Mouse (Mus musculus) left cerebral cortex, adult 8-10 months (tissue): Measurements from ENCODE around the gene C1ql3. TPM values are rescaled to one million over a fixed set of nuclear protein-coding genes. Genes with fewer than 3 reads are reported as not detected.

Experiments used
- DNase-seq, 2 experiments: peaks; one replicate each; pipeline ENCODE4 v3.0.0; 2022; ENCODE audit warnings: low spot score in 2 of 2
- total RNA-seq, 4 experiments: library from RNA; stranded (reverse); gene quantifications; 2 replicates each; pipeline ENCODE4 v1.2.4; 2022

Gene C1ql3
- 100 to 1,000 TPM in 2 of 4 experiments, 10 to 100 TPM in 2; 93.2 to 106 (median 99.1) TPM for total RNA-seq

DNA sequence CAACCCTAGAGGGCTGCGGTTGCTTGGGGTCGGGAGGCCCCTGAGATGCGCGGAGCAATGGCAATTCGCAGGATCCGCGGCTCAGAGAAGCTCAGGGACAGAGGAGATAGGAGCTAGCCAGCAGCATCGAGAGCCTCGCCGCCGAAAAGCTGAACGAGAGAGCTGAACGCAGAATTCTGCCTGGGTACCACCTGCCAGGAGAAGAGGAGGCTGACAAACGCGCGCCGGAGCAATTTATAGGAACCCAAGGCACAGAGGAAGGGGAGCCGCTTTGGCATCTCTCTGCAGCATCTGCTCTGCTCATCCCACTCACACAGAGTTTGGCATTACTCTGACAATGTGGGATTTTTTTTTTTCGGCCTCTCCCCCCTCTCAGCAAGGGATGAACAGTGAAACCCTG, at the start of gene C1ql3:
Gene C1ql3 (minus strand): TSS at position 335 of the 400 bp plus-strand sequence.
- DNase-seq, result peak; percentile 57 to 90

DNA sequence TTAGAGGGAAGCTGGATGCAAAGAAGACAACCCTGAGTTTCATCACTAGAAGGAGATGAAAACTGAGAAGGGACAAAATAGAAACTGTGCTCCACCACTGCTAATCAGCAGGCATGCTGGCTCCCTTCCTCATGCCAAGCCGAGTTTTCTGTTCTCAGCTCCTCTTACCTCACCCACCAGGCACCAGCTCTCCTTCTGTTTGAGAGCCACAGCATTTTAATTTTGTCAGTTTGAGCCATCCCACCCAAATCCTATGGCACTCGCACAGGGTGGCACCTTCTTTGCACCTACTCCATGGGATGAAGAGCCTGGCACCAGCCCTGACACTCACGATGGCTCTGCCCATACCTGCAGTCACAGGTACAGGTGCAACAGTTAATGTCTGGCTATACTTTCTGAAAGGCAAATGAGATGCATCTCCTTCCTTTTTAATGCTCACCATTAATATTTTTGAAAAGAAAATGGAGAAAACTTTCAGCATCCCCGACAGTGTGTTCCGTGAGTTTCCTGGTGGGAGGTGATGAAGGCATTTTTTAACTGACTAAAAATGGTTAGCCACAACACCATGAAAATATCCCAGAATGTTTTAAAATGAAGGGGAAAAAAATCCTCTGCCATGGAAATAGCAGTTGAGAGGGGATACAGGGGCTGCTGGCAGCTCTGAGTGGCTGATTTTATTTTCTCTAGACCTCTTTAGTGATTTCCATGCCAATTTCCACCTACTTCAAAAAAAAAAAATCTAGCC, 49.0 kb upstream of the C1ql3 start:
- DNase-seq, result peak; percentile 21 to 76

GRCm38 (mm10) chr2:13048649-13049048, 37.0 kb upstream of the C1ql3 start:
- DNase-seq, result no peak

DNA sequence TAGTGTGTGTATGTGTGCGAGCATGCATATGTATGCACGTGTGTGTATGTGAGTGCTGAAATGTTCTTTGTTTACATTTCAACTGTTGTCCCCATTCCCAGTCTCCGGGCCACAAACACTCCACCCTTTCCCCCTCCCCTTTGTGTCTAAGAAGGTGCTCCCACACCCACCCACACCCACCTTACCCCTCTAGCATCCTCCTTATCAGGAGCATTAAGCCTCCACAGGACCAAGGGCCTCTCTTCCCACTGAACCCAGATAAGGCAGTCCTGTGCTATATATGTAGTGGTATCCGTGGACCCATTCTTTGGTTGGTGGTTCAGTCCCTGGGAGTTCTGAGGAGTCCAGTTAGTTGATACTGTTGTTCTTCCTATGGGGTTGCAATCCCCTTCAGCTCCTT, 32.9 kb upstream of the C1ql3 start:
- DNase-seq, result no peak

DNA sequence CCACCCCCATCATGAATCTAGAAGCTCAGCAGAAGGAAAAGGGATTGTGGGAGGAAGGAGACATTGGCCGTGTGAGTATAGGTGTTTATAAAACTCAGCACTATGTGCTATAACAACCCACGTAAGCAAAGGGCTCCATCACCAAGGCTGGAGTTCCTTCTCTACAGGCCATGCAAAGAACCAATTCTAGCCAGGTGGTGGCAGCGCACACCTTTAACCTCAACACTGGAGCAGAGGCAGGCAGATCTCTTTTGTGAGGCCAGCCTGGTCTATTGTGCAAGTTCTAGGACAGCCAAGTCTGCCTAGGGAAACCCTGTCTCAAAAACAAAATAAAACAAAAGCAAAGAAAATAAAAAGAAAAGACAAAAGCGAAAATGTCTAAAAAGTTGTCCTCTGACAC, 28.2 kb upstream of the C1ql3 start:
- DNase-seq, result no peak

- no peak for DNase-seq
These were observed 27.2 kb upstream of the C1ql3 start for GRCm38 (mm10) chr2:13038772-13039171.

DNA sequence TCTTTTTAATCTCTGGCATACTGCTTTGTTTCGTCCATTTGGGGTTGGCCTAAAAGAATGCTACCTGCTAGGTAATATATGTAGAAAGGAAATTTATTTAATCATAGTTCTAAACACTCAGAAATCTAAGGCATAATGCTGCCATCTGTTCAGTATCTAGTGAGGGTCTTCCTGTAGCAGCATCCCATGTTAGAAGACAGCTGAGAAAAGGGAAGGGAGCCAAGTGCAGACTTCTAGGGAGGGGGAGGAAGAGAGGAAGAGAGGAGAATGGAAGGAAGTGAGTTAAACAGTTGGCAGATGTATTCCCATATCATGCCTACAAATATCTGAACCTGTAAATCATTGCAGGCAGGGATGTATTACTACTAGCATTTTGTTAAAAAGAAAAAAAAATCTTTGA, 7.3 kb upstream of the C1ql3 start:
- DNase-seq, result no peak

DNA sequence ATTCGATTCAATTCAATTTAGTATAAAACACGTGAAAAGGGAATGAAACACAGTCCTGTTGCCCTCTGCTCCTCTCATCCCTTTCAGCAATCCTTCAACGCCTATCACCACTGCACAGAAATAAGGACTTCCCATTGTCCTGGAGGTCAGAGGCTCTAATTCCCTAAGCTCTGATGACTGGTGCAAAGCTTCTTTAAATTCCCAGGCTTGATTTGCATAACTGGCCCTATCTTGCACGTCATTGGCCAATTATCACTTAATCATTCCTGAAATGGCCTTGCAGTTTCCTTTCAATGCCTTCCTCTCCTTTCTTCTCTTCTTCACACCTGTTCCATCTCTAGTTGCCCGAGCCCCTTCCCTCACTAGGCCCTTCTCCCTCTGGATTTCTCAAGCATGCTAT, 6.8 kb upstream of the C1ql3 start:
- no peak for DNase-seq

- DNase-seq, result no peak
These were observed 367 bp upstream of the C1ql3 start for GRCm38 (mm10) chr2:13011973-13012372.

DNA sequence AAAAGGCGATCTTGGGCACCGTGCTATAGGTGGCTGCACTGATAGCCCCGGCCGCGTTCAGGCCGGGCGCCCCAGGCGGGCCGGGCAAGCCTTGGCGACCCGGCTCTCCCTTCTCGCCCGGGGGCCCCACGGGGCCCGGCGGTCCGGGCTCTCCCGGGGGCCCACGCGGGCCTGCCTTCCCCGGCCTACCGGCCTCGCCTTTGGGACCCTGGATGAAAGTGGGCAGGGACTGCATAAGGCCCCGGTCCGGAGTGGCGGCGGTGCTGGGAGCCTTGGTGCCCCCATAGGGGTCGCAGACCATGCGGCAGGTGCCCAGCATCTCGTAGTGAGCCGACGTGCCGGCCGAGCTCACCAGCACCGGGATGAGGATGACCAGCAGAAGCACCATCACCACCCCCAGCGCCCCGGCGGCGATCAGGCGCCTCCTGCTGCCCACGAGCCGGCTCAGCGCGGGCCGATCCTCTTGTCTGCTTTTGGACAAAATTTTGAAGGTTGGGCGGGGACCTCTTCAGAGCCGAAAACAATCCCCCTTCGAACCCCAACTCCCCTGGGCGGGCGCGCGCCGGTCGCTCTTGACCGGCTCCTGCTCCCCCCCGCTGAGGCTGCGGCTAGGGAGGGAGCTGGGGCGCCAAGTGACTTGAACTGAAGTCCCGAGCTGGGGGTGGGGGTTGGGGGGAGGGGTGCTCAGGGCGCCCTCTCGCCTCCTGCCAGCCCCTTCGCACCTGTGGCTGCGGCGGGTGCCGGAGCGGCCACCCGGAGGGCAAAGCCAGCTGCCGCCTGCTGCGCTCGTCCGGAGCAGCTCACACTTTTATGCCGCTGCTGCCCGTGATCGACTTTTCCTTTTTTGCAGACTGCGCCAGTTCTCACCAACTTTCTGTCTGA, 905 bp downstream of the C1ql3 start:
- peak; percentile 30 to 36 for DNase-seq

- DNase-seq, result peak; percentile 7 to 13
These were observed 1.6 kb downstream of the C1ql3 start for GRCm38 (mm10) chr2:13010030-13010459.

DNA sequence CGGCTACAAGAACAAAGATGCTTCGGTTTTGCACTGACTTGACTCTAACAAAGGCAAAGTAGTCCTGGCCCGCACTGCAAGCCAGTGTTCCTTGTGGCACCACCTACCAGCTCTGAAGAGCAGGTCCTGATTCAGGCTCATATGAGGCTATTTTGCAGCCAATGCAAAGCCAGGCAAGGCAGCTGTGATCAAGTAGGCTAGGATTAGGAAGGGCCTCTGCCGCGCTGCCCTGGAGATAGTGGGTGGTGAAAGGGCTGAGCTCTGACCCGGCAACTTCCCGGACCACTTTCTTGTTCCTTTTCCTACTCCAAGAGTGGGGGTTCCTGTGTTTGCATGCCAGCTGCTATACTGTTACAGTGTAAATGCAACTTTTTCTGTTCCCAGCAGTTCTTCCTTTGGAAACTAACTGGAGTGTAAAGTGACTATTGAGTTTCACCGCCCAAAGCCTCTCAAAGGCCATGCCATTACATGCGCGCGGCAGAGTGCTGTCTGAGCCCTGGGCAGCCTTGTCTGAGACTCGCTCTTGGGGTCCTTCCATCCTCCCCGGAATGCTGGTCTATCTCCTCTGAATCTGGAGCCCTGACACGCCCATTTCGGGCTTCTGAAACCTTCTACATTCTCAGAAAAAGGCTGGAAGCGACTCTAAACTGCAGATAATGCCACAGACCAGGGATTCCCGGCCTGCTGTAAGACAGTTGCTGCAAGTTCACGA, 2.2 kb downstream of the C1ql3 start:
- peak; percentile 6 to 9 for DNase-seq

DNA sequence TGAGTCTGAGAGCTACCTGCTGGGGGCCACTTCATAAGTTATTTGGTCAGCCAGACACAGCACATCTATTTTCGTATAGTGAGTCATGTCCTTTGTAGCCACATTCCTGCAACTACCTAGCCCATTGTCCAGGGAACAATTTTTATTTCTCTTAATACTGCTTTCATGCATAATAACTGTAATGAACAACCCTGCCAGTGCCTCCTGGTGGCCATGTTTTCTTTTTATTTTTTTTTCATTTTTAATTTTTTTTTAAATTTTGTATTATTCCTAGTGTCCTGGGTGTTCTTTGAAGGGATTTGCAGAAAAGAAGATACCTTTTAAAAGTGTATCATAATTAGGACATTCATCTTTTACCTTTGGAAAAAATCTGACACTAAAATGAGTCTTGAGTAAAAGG, 3.2 kb downstream of the C1ql3 start:
- DNase-seq, result no peak

DNA sequence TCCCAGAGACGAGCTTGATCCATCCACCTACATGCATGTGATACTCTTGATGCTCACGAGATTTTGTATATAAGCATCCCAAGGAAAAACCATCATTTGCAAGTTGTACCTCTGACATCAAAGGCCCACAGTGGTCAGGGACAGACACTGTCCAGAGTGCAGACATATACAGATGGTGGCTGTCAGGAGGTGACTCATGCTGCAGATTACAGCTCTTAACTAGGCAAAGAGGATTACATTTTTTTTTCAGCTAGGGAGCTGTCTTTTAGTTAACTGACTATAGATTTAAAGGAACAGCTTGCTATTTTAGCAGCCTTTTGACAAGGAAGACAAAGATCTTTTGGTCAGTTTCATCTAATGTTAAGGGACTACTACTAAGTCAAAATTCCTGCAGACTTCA, 11.6 kb downstream of the C1ql3 start:
- no peak for DNase-seq

DNA sequence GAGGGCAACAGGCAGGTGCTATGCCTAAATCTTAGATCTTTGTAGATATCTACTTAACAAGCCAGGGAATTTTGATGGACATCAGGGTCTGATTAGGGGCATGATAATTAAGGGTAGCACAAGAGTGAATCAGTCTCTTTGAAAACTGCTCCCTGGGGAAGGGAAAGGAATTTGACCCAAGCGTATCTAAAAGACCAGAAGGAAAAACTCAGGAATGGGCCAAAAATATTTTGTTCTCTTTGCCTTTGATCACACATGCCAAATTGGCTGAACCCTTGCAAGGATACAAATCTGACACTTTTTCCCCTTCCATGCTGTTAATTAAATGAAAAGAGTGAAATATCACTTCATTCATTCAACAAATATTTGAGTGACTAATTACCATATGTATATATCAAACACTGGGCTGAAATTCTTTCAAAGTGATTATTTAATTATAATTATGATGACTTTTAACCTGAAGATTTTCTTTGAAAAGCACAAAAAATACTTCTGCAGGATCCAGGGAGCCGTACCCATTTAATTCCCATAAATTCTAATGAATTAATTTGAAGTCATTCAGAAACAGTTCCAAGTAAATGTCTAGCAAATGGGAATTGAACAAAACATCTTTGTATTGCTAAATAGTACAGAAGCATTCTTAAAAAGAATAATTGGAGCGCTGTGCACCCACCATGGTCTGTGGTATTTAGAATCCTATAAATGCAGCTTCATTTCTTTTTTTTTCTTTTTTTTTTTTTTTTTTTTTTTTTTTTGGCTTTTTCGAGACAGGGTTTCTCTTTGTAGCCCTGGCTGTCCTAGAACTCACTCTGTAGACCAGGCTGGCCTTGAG, 26.5 kb downstream of the C1ql3 start:
- DNase-seq, result no peak

DNA sequence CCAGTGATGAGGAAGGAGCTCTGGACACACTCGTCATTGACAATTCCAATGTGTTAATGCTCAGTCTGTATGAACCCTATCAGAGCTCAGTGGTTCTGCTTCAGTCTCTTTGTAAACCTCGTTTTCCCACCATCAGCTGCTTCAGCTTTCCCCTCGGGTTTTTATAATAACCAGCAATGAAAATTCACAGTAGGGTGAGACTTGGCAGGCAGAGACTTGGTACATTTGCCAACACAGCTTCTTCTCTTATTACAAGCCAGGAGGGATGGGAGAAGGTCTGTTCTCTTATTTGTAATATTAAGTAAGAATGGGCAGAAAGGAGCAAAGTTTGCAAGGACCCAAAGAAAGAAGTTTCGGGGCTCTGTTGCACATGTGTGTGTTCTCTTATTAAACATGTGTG, 32.8 kb downstream of the C1ql3 start:
- DNase-seq, result no peak

- DNase-seq, result no peak
These were observed 34.2 kb downstream of the C1ql3 start for GRCm38 (mm10) chr2:12977367-12977766.

- no peak for DNase-seq
These were observed 37.9 kb downstream of the C1ql3 start for GRCm38 (mm10) chr2:12973752-12974151.

DNA sequence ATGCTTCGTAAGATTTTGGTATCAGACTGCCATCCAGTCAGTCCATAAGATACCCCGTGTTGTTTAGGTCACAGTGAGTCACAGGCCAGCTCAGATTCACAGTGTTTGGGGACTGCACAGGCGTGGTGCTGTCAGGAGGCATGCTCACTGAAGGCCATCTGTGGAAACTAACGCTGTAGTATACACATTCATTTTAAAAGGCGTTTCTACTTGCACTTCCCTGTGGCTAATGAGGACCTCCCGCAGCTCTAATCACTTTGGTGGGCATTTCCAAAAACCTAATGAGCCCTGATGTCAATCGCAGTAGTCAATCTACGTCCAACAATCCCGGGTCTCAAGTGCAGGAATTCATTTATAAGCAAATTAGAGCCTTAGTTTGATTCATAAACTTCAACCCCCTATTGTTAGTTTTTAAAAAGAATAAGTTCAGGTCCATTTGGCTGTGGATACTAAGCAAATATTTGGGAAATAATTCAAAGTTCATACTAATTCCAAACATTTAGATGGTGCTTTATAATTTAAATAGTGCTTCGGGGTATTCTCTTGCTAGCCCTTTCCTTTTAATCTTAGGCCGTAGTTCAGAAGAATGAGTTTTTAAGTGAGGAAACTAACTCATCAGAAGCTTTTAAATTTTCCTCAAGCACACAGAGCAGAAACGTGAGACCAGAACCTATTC, 41.4 kb downstream of the C1ql3 start:
- peak in 1 of 2 experiments; percentile 11 for DNase-seq

- DNase-seq, result no peak
These were observed 54.7 kb downstream of the C1ql3 start for GRCm38 (mm10) chr2:12956703-12957424.
